Mouse (Mus musculus) testis, postnatal 14 days (tissue): ENCODE measurements around the gene Pkd1l2.

Experiments used
- DNase-seq: peaks from one replicate; pipeline ENCODE4 v3.0.0; 2021; ENCODE audit warnings: low spot score

Pkd1l2 gene

GRCm38 (mm10) chr8:117032609-117033008 is 49.6 kb downstream of the Pkd1l2 start:
- no peak for DNase-seq

GRCm38 (mm10) chr8:117031476-117031875 is 50.8 kb downstream of the Pkd1l2 start:
- no peak for DNase-seq

GRCm38 (mm10) chr8:117028686-117029085 is 53.6 kb downstream of the Pkd1l2 start:
- DNase-seq: peak; percentile 71

- DNase-seq: no peak
Measured at GRCm38 (mm10) chr8:117027601-117028000, 54.6 kb downstream of the Pkd1l2 start.

- no peak for DNase-seq
Measured at GRCm38 (mm10) chr8:117022297-117022993, 59.8 kb downstream of the Pkd1l2 start.

- no peak for DNase-seq
Measured at GRCm38 (mm10) chr8:117019323-117020275, 62.6 kb downstream of the Pkd1l2 start.

- DNase-seq: no peak
Measured at GRCm38 (mm10) chr8:117017896-117018295, 64.4 kb downstream of the Pkd1l2 start.

GRCm38 (mm10) chr8:117017006-117017405 is 65.2 kb downstream of the Pkd1l2 start:
- no peak for DNase-seq

- no peak for DNase-seq
Measured at GRCm38 (mm10) chr8:117015670-117016069, 66.6 kb downstream of the Pkd1l2 start.

GRCm38 (mm10) chr8:117011366-117011765 is 70.9 kb downstream of the Pkd1l2 start:
- no peak for DNase-seq

- no peak for DNase-seq
Measured at GRCm38 (mm10) chr8:116994016-116994716, 88.1 kb downstream of the Pkd1l2 start.

- DNase-seq: peak; percentile 99
Measured at GRCm38 (mm10) chr8:116993095-116993867, 89.0 kb downstream of the Pkd1l2 start, which contains the start of gene Gcsh. Gcsh (minus strand) TSS chr8:116993537.

GRCm38 (mm10) chr8:116992176-116992971 is 89.9 kb downstream of the Pkd1l2 start:
- DNase-seq: no peak

GRCm38 (mm10) chr8:116991241-116991640 is 91.0 kb downstream of the Pkd1l2 start:
- no peak for DNase-seq

- no peak for DNase-seq
Measured at GRCm38 (mm10) chr8:116989842-116990241, 92.4 kb downstream of the Pkd1l2 start.

- DNase-seq: peak; percentile 44
Measured at GRCm38 (mm10) chr8:116980117-116980516, 102.1 kb downstream of the Pkd1l2 start.

GRCm38 (mm10) chr8:116978631-116979256 is 103.5 kb downstream of the Pkd1l2 start, which contains the start of gene 1700030J22Rik:
1700030J22Rik (minus strand) TSS chr8:116978959.
- peak; percentile 98 for DNase-seq

GRCm38 (mm10) chr8:116978052-116978451 is 104.2 kb downstream of the Pkd1l2 start:
- DNase-seq: no peak

- DNase-seq: no peak
Measured at GRCm38 (mm10) chr8:116975606-116976005, 106.6 kb downstream of the Pkd1l2 start.

GRCm38 (mm10) chr8:116975066-116975465 is 107.2 kb downstream of the Pkd1l2 start:
- no peak for DNase-seq
